Mouse (Mus musculus) regulatory T cell (primary cell): ENCODE measurements around the gene Nrtn.

Experiments used
- in situ Hi-C: fragments of 300-600 bp; cut with MboI, MseI; formaldehyde crosslinking; loops from one replicate; pipeline ENCODE4 v1.15.1; 2025; ENCODE audit warnings: high pct_unique_total_duplicates

The Nrtn gene

DNA sequence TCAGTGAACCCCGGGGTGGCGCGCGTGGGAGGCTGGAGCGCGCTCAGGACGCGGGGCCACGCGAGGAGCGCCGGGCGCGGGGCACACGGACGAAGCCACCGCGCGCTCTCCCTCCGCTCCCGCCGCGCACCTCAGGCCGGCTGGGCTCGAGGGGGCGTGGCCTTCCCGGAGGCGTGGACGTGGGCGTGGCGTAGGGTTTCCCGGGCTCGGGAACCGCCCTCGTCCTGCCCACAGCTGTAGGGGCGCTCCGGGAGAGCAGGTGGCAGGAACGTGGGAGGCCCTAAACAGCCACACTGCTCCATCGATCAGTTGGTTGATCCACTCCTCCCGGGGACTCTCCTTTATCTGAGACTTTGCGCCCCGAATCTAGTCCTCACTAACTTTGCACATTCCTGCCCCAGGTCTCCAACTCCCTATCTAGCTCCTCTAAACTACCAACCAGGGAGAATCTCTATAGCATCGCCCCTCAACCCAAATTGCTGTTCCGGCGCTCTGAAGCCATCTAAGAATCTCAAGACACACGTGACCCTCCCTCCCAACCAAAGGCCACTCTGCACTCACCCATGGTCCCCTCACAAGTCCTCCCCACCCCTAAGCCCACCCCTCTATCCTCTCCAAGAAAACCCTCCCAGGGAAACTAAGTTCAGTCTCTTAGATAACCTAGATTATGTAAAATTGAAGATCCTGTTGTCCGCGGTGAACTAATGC is at the start of gene Nrtn:
Gene Nrtn (minus strand): TSS at position 115 of the 708 bp plus-strand sequence.
- in situ Hi-C loops: no loop called here

DNA sequence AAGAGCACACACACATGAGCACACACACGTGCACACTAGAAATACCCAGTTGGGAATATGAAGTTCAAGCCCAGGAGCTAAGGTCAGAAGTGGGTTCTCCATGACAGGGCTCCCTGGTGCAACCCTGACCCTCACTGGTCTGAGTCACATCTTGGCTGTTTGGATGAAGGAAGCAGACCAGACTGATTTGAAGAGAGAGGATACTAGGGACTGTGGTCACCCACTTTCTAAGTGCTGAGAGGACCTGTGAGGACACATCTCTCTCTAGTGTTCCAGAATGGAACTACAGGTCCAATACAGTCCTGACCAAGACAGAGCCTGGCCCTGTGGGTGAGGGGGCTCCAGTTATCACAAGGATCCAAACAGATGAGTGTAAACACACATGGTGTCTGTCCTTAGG is 48.5 kb upstream of the Nrtn start:
- in situ Hi-C loops: no loop called here

- in situ Hi-C loops: no loop called here
Measured at GRCm38 (mm10) chr17:56804952-56805351, 47.6 kb upstream of the Nrtn start.

DNA sequence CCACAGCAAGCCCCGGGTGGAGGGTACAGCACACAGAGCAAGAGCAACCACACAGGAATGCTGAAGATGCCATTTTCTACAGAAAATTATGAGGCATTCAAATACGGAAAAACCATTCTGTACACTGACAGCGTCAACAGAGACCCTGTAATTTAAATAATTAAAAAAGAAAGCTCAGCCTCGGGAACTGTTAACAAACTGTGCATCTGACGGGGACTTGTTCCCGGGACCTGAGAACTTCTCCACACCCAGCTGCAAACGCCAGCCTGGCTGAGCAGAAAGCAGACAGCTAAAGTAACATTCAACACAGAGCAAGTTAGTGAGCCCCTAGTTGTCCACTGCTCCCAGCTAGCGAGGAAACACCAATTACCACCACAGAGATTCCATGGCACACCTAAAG is 44.7 kb upstream of the Nrtn start:
- in situ Hi-C loops: no loop called here

- in situ Hi-C loops: no loop called here
Measured at GRCm38 (mm10) chr17:56799276-56799675, 41.9 kb upstream of the Nrtn start.

DNA sequence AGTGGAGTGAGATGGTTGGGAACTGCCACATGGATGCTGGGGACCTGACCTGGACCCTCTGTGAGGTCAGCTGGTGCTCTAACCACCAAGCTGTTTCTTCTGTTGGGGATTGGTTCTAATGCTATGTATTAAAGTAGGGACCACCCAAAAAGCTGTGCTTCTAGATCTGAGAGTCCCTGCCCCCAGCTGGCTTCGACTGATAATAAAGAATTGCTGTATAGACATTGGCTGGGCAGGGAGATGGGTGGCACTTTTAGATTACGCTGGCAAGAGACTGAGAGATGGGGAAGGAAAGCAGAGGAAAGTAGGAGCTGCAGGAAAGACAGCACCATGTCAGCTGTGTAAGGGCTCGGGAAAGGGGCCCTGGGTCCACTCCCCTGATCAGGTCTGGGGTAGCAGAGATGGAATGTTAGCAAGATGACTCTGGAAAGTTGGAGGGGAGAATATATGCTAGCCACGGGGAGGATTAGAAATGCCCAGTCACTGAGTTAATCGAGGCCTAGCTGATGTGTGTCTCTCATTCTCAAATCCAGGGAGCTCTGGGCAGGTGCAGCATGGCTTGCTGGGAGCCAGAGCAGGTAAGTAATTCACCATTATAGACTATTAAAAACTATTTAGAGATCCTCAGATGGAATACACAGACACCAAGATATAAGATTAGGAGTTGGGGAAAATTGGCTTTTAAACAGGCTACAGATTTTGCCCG is 36.4 kb upstream of the Nrtn start:
- in situ Hi-C loops: no loop called here

GRCm38 (mm10) chr17:56792588-56792987 is 35.3 kb upstream of the Nrtn start:
- in situ Hi-C loops: no loop called here

DNA sequence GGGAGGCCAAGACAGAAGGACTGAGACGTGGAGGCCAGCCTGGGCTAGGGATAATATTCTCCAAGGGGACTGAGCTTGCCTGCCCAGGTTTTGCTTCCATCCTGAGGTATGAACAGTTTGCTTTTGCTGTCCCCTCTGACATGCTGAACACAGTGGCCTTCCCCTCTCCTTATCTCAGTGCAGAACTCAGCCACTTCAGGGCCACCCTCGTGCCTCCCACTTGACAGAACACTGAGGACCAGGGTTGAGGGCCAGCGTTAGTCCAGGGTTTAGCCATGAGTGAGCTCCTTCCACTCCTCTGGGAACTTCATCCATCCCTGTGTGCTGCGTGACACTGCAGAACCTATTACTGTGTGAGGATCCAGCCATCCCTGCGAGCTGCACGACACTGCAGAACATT is 32.0 kb upstream of the Nrtn start:
- in situ Hi-C loops: no loop called here

GRCm38 (mm10) chr17:56788886-56789285 is 31.6 kb upstream of the Nrtn start:
- in situ Hi-C loops: no loop called here

- in situ Hi-C loops: no loop called here
Measured at GRCm38 (mm10) chr17:56780291-56780978, 23.1 kb upstream of the Nrtn start.

GRCm38 (mm10) chr17:56778779-56779362 is 21.5 kb upstream of the Nrtn start:
- in situ Hi-C loops: no loop called here

- in situ Hi-C loops: no loop called here
Measured at GRCm38 (mm10) chr17:56777568-56777967, 20.2 kb upstream of the Nrtn start.

- in situ Hi-C loops: no loop called here
Measured at GRCm38 (mm10) chr17:56769950-56770349, 12.6 kb upstream of the Nrtn start, which contains the start of gene Prr22. Gene Prr22, plus strand, starts transcription at chr17:56770250.

DNA sequence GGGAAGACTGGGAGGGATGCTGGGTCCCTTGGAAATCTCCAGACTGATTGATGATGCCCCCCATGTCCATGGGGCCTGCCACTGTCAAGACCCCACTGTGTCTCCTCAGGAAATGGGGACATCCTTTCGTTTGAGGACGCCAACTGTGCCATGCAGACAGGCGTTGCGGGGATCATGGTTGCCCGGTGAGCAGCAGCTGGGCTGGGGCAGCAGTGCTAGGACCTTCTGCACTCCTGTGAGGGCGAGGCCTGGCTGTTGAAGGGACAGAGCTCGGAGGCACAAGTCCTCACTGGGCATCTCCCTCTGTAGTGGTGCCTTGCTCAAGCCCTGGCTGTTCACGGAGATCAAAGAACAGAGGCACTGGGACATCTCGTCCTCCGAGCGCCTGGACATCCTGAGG is 11.6 kb upstream of the Nrtn start:
- in situ Hi-C loops: no loop called here

GRCm38 (mm10) chr17:56767531-56768135 is 10.3 kb upstream of the Nrtn start:
- in situ Hi-C loops: no loop called here

- in situ Hi-C loops: no loop called here
Measured at GRCm38 (mm10) chr17:56766631-56767405, 9.5 kb upstream of the Nrtn start.

- in situ Hi-C loops: no loop called here
Measured at GRCm38 (mm10) chr17:56765431-56765830, 8.1 kb upstream of the Nrtn start.

DNA sequence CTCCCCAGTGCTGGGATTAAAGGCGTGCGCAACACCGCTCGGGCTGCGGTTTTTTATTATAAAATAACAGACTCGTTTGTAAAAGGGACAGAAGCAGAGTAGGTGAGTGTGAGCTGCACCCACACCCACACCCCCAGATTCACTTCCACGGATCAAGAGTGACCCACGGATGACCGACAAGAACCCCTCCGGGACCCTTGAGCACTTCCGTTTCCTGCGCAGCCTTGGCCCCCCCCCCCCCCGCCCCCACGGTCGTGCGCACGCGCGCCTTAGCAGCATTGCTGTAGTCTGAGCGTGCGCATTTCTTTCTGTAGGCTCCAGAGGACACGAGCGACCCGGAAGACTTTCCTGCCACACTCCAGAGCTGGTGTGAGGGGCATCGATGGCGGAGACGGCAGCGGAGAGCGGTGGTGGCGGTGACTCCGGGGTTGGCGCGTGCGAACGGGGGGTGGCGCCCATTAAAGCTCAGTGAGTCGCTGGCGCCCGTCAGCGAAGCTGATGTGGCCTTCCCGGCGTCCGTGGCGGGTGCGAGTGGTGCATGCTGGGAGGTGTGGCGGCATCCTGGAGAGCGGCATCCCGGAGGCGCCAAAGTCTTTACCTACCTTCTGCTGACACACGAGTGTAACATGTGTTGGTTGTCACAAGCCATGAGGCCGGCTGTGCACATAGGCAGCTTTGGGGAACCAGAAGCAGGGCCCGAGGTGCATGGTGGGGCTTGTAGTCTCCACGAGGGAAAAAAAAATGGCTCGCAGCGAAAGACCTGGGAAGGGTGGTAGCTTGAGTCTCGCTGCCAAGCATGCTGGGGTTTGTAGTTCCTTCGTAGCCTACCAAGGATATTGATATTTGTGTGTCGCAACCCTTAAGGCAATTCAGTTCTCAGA is 7.4 kb upstream of the Nrtn start, which contains the start of gene Dus3l:
Gene Dus3l (plus strand): TSS at position 284 of the 881 bp plus-strand sequence.
- in situ Hi-C loops: no loop called here

DNA sequence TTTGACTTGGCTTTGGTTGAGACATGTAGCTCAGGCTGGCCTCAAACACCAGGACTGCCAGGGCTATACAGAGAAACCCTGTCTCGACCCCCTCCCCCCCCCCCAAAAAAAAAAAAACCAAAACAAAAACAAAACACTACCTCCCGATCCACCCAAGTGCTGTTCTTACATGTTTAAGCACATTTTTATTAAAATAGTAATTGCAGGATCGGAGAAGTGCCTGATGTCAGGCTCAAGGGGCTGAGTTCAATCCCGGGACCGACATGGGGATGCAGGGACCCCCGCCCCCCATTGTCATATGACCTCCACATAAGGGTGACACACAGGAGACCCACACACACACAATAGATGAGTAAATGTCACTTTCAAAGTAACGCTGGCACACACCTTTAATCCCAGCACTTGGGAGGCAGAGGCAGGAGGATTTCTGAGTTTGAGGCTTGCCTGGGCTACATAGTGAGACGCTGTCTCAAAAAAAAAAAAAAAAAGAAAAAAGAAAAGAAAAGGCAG is 6.5 kb upstream of the Nrtn start:
- in situ Hi-C loops: no loop called here
